ENCODE assay signal across 12 mouse cellular contexts in genomic region chr1:31019283-31019682, GRCm38 (mm10). TPM values are rescaled to one million over a fixed set of nuclear protein-coding genes. Genes with fewer than 3 reads are reported as not detected.
DNase-seq lines count a peak whose midpoint lies in the region; ATAC-seq and TF ChIP-seq lines count a peak whose summit lies in the region.
"Had no signal": no experiment of that assay in that cellular context is flagged by ENCODE, and none has a peak within 500 bp of the region (broad histone marks: within the 10 kb centered on the region; RNA-seq: fewer than 3 reads in every experiment).

No protein-coding gene starts in this region.

- 50% methylated on average over 6 of the region's 6 CpGs for WGBS in liver, embryonic 15.5 days (ENCODE audit: insufficient replicate concordance)
- WGBS in liver, embryonic 12.5 days (ENCODE audit: insufficient replicate concordance), result 68% methylated on average over 6 of the region's 6 CpGs
- WGBS in thymus, adult 2 months, result 81% methylated on average over 6 of the region's 6 CpGs

- H3K4me1 ChIP-seq in liver, embryonic 15.5 days (replicated peaks), result no peaks in the 10 kb centered on the region
- H3K4me1 ChIP-seq in liver, embryonic 12.5 days, result no peaks in the 10 kb centered on the region
- no peaks in the 10 kb centered on the region for H3K4me1 ChIP-seq in thymus, adult 2 months (replicated peaks; ENCODE audit: control insufficient read depth, insufficient read depth, low read length)
- H3K4me1 ChIP-seq: hindbrain, embryonic 13.5 days had no signal

- TF ChIP-seq CTCF in thymus, adult 2 months (IDR thresholded peaks at IDR 0.05; ENCODE audit: borderline replicate concordance, control insufficient read depth, extremely low read depth, insufficient read depth, low read length, poor library complexity), result no peak

- DNase-seq in adrenal gland, adult (ENCODE audit: inconsistent age in 2 of 2, low spot score in 1 of 2), result peak; percentile 92 to 97
- DNase-seq in gastrocnemius, postnatal 36 days, result peak; percentile 17 to 19
- DNase-seq in kidney, postnatal 36 days, result peak; percentile 59 to 87
- no peak for DNase-seq in B cell, adult 2 months
- DNase-seq in cerebellum, adult 11 months, result no peak
- DNase-seq in thymus, adult 2 months, result no peak

- TF ChIP-seq POLR2A in thymus, adult 2 months (IDR thresholded peaks at IDR 0.05; ENCODE audit: control insufficient read depth, extremely low read depth, insufficient read depth, low read length, poor library complexity), result no peak

- no peaks in the 10 kb centered on the region for H3K9me3 ChIP-seq in liver, embryonic 15.5 days (replicated peaks)
- no peaks in the 10 kb centered on the region for H3K9me3 ChIP-seq in liver, embryonic 12.5 days (replicated peaks)
- H3K9me3 ChIP-seq: hindbrain, embryonic 13.5 days had no signal

- no peak overlapping the region for H3K9ac ChIP-seq in liver, embryonic 15.5 days
- no peak overlapping the region for H3K9ac ChIP-seq in liver, embryonic 12.5 days
- H3K9ac ChIP-seq: hindbrain, embryonic 13.5 days had no signal

- no peak overlapping the region for H3K27ac ChIP-seq in liver, embryonic 15.5 days (replicated peaks)
- H3K27ac ChIP-seq in liver, embryonic 12.5 days, result no peak overlapping the region
- H3K27ac ChIP-seq in thymus, adult 2 months (ENCODE audit: control insufficient read depth, insufficient read depth, low read length), result no peak overlapping the region
- H3K27ac ChIP-seq: hindbrain, embryonic 13.5 days had no signal

- intact Hi-C loops in gastrocnemius, postnatal 36 days (cut with DNase I), result loop anchor here (5.0 kb wide), 1 partner anchor 67 kb away; no protein-coding TSS in a partner anchor

- no peaks in the 10 kb centered on the region for H3K36me3 ChIP-seq in liver, embryonic 15.5 days (replicated peaks)
- H3K36me3 ChIP-seq in liver, embryonic 12.5 days, result no peaks in the 10 kb centered on the region
- H3K36me3 ChIP-seq in thymus, adult 2 months (ENCODE audit: control insufficient read depth, insufficient read depth, low read length), result no peaks in the 10 kb centered on the region
- H3K36me3 ChIP-seq: hindbrain, embryonic 13.5 days had no signal

- no peak overlapping the region for H3K4me3 ChIP-seq in liver, embryonic 15.5 days (replicated peaks)
- no peak overlapping the region for H3K4me3 ChIP-seq in liver, embryonic 12.5 days
- no peak overlapping the region for H3K4me3 ChIP-seq in thymus, adult 2 months (ENCODE audit: control insufficient read depth, insufficient read depth, low read length)
- H3K4me3 ChIP-seq: hindbrain, embryonic 13.5 days had no signal

- ATAC-seq in liver, embryonic 15.5 days (ENCODE audit: insufficient read depth), result 0 out of 2 replicates have a peak, but pooled peaks have one; percentile 18
- no peak for ATAC-seq in liver, embryonic 12.5 days

- H3K27me3 ChIP-seq in liver, embryonic 15.5 days, result no peaks in the 10 kb centered on the region
- H3K27me3 ChIP-seq in liver, embryonic 12.5 days (replicated peaks), result no peaks in the 10 kb centered on the region
- no peaks in the 10 kb centered on the region for H3K27me3 ChIP-seq in thymus, adult 2 months (ENCODE audit: control insufficient read depth, insufficient read depth, low read length)
- H3K27me3 ChIP-seq: hindbrain, embryonic 13.5 days had no signal

- H3K4me2 ChIP-seq in liver, embryonic 15.5 days, result no peak overlapping the region
- H3K4me2 ChIP-seq in liver, embryonic 12.5 days, result no peak overlapping the region
- H3K4me2 ChIP-seq: hindbrain, embryonic 13.5 days had no signal

RNA-seq across cellular contexts. Expression of gene AC153137.1, which starts 41.5 kb away (rescaled TPM):
- polyA plus RNA-seq in liver, embryonic 15.5 days (2015; fragmentation: Nextera tagmentation; extraction: Ambion mirVana), result not detected in 2 replicates
- not detected in 2 replicates for polyA plus RNA-seq in liver, embryonic 12.5 days (2016; fragmentation: Nextera tagmentation; extraction: Ambion mirVana)
- not detected for total RNA-seq in gastrocnemius, postnatal 36 days (2021)
- not detected in 2 replicates for polyA plus RNA-seq in thymus, adult 2 months (2012; rRNA removed)
- total RNA-seq: left cerebral cortex, postnatal 36 days; midbrain, postnatal 0 days had no signal
- polyA plus RNA-seq: hindbrain, embryonic 13.5 days; midbrain, postnatal 0 days; spleen, adult 2 months had no signal

Comparison
In these comparisons a context has a peak if more than half of its experiments do, and no peak if none do; other contexts are left out.
1. DNase-seq: peak in adrenal gland, adult (2 of 2), gastrocnemius, postnatal 36 days (2 of 2) and kidney, postnatal 36 days (2 of 2); none in B cell, adult 2 months (0 of 2), cerebellum, adult 11 months (single experiment) and thymus, adult 2 months (single experiment).